ENCODE assay signal across 27 mouse cellular contexts in genomic region chr3:151305402-151305801, GRCm38 (mm10).
"Had no signal": no experiment of that assay in that cellular context is flagged by ENCODE, and none has a peak within 500 bp of the region (broad histone marks: within the 10 kb centered on the region; RNA-seq: fewer than 3 reads in every experiment).

No protein-coding gene starts in this region.

- H3K4me3 ChIP-seq: gastrocnemius, adult 2 months; heart, embryonic 10.5 days; heart, embryonic 13.5 days; heart, embryonic 15.5 days; hindbrain, embryonic 13.5 days; hindbrain, embryonic 15.5 days; kidney, embryonic 15.5 days; limb, embryonic 13.5 days; limb, embryonic 15.5 days; liver, embryonic 13.5 days; liver, embryonic 15.5 days had no signal

- H3K9me3 ChIP-seq: heart, embryonic 10.5 days; heart, embryonic 13.5 days; heart, embryonic 15.5 days; hindbrain, embryonic 13.5 days; hindbrain, embryonic 15.5 days; kidney, embryonic 15.5 days; limb, embryonic 13.5 days; limb, embryonic 15.5 days; liver, embryonic 13.5 days; liver, embryonic 15.5 days had no signal

- H3K36me3 ChIP-seq: heart, embryonic 10.5 days; heart, embryonic 13.5 days; heart, embryonic 15.5 days; hindbrain, embryonic 13.5 days; hindbrain, embryonic 15.5 days; kidney, embryonic 15.5 days; limb, embryonic 13.5 days; limb, embryonic 15.5 days; liver, embryonic 13.5 days; liver, embryonic 15.5 days had no signal

- H3K4me2 ChIP-seq: heart, embryonic 13.5 days; heart, embryonic 15.5 days; hindbrain, embryonic 13.5 days; hindbrain, embryonic 15.5 days; kidney, embryonic 15.5 days; limb, embryonic 13.5 days; limb, embryonic 15.5 days; liver, embryonic 13.5 days; liver, embryonic 15.5 days had no signal

- H3K27ac ChIP-seq: gastrocnemius, adult 2 months; heart, embryonic 10.5 days; heart, embryonic 13.5 days; heart, embryonic 15.5 days; hindbrain, embryonic 13.5 days; hindbrain, embryonic 15.5 days; hindbrain, postnatal 0 days; kidney, embryonic 15.5 days; kidney, postnatal 0 days; limb, embryonic 13.5 days; limb, embryonic 15.5 days; liver, embryonic 13.5 days; liver, embryonic 15.5 days had no signal

- H3K4me1 ChIP-seq: heart, embryonic 10.5 days; heart, embryonic 13.5 days; heart, embryonic 15.5 days; hindbrain, embryonic 13.5 days; hindbrain, embryonic 15.5 days; kidney, embryonic 15.5 days; limb, embryonic 13.5 days; limb, embryonic 15.5 days; liver, embryonic 13.5 days; liver, embryonic 15.5 days had no signal

- ATAC-seq: hindbrain, postnatal 0 days; intestine, embryonic 16.5 days had no signal

- DNase-seq: gastrocnemius, adult 2 months; gastrocnemius, postnatal 10 days; gastrocnemius, postnatal 25 days; heart, adult 18-20 months; heart, postnatal 14 days; heart, postnatal 36 days; kidney, adult 11 months; kidney, adult 2 months; kidney, adult 9 months; kidney, postnatal 14 days; kidney, postnatal 36 days; layer of hippocampus, adult 9-11 months; layer of hippocampus, postnatal 36 days; left cerebral cortex, postnatal 4 days; liver, embryonic 13.5 days had no signal

- H3K27me3 ChIP-seq: heart, embryonic 13.5 days; heart, embryonic 15.5 days; hindbrain, embryonic 13.5 days; hindbrain, embryonic 15.5 days; kidney, embryonic 15.5 days; limb, embryonic 13.5 days; limb, embryonic 15.5 days; liver, embryonic 13.5 days; liver, embryonic 15.5 days had no signal

- H3K9ac ChIP-seq: heart, embryonic 13.5 days; heart, embryonic 15.5 days; hindbrain, embryonic 13.5 days; hindbrain, embryonic 15.5 days; kidney, embryonic 15.5 days; limb, embryonic 13.5 days; limb, embryonic 15.5 days; liver, embryonic 13.5 days; liver, embryonic 15.5 days had no signal
